Mouse (Mus musculus) adrenal gland, adult 2 months (tissue): ENCODE data around the gene Afap1l2. TPM values are rescaled to one million over a fixed set of nuclear protein-coding genes. Genes with fewer than 3 reads are reported as not detected.

Source experiments
- DNase-seq: peaks from one replicate; pipeline ENCODE4 v3.0.0; 2021
- long read RNA-seq: library from polyadenylated mRNA; stranded (forward); transcript quantifications from one replicate; pipeline ENCODE4 v2.0.0, GENCODE M21; 2021
- polyA plus RNA-seq: library from polyadenylated mRNA; depleted of rRNA; stranded (reverse); fragments of >200 nt; gene quantifications from 2 replicates; pipeline ENCODE4 v1.2.3, GENCODE M21; 2012; rRNA removed
- total RNA-seq, 2 experiments: library from RNA; stranded (reverse); gene quantifications; 2 replicates each; pipeline ENCODE4 v1.2.3; 2021

Afap1l2 gene
- total RNA-seq (10 to 100 TPM; 22.7 to 29.7 TPM), polyA plus RNA-seq (4.5 and 5.6 TPM in 2 replicates)
- long read RNA-seq, transcript Afap1l2-201 (20 exons, 3,597 nt), result minor isoform, 5 of 31 reads
- long read RNA-seq, transcript Afap1l2-202 (19 exons, 3,531 nt), result major isoform, 19 of 31 reads
- long read RNA-seq, partial matches to known transcripts, result 3 of 31 reads
- long read RNA-seq, other reads (novel, unspliced or antisense), result 4 of 31 reads

DNA sequence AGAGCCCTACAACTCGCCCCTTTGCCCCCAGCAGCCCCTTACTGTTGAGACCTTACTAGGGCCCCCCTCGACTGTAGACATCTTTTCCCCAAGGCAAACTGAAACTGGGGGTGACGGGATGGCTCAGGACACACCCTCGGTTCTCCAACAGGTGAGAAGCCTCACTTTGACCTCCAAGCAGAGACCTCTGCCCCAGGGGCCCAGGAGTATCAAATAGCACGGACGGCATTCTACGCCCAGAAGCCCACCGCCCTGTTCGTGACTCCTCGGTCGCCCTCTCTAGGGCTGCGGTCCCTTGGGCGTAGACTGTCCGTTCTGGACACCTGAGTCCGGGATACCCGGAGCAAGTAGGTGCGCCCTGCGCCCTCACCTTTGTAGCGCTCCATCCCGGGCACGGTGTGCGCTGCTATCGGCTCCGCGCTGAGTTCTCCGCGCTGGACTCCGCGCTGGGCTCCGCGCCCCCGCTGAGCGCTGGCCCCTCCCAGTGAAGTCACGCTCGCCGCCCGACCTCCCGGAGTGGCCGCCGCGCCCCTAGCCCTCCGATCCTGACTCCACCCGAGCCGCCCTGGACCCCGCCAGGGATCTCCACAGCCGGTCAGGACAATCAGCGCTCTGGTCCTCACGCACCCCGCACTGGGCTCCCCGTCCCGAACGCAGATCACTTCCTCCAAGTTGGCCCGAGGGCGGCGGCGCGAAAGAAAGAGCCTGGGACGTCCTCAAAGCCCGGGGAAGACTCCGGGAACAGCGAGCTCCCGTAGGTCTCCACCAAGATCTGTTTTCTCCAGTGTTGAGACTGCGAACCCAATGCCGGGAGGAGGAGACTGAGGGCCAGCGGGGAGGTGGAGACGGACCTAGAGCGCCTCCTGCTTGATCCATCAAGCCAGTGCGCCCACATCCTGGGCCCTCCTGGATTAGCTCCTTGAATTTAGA lies at the start of gene Afap1l2:
TSS of gene Afap1l2 (minus strand) at position 448 of the 930 bp plus-strand sequence.
- peak; percentile 84 for DNase-seq

DNA sequence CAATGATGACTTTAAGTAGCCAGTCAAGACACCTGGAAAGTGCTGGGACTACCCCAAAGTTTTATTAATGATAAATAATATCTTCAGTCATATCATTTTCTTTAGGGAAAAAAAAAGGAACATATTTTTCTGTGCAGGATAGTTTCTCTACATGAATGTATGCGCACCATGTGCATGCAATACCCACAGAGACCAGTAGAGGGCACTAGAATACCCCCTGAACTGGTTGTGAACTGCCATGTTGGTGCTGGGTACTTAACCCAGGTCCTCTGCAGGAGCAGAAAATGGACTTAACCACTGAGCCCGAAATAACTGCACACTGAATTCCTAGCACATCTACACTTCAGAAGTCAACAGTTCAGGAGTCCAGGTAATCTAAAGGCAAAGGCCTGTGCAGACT lies 49.5 kb upstream of the Afap1l2 start:
- no peak for DNase-seq

DNA sequence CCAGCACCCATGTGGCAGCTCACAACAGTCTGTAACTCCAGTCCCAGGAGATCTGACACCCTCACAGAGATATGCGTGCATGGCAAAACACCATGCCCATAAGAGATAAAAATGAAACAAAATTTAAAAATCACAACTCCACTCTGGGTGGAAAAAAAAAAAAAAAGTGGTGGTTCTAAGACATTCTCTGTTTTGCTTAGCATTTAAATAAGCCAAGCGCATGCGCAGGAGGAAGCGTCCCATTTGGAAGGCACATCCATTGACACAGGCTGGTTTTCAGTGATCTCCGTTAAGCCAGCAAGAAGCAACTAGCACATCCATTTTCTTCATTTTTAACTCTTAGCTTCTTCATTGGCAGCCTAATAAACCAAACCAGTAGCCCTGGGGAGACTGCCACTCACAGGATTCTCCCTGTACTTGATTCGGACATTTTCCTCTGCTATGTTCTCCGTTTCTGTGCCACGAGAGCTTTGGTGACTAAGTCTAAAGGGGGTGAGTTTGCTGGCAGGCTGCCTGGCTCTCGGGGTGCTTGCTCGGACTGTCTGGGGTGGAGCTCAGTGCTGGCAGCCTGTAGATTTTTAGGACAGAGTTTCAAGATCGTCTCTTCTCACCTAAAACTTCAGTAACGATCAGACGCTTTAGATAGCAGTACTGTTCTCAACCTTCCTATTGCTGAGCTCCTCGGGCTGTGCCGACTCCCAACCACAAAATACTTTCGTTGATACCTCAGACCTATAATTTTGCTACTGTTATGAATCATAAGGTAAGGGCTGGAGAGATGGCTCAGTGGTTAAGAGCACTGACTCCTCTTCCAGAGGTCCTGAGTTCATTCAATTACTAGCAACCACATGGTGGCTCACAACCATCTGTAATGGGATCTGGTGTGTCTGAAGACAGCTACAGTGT lies 47.4 kb upstream of the Afap1l2 start:
- peak; percentile 82 for DNase-seq

DNA sequence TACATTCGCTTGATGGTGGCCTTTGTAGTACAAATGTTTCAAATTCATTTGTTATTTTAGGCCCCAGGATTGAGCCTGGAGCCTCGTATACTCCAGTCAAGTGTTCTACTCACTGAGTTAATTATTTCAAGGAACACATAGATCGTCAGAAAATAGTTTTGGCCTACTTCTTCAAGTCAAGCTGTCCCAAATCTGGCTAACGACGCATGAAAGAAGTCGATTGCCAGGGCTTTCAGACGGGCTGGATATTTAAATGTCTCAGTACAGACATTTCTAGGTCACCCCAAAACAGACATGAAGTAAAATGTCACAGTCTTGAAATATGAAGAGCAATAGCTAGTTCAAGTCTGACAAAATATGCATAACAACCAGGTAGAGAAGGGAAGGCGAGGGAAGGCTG lies 44.9 kb upstream of the Afap1l2 start:
- no peak for DNase-seq

DNA sequence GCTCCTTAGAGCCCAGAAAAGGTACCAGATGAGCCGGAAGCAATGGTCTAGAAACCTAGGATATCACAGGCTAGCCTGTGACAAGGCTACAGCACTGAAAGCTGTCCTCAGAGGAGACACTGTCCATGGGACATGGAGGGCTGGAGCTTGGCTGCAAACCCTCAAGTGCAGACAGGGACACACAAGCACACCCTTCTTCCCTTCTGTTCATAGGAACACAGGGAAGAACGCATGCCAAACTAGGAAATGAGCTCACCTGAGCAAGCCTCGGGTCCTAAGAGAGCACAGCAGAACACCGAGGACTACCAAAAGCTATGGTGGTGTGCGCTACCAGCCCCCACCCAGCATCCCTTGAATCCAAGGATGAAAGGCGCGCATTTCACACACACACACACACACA lies 44.0 kb upstream of the Afap1l2 start:
- DNase-seq, result no peak

DNA sequence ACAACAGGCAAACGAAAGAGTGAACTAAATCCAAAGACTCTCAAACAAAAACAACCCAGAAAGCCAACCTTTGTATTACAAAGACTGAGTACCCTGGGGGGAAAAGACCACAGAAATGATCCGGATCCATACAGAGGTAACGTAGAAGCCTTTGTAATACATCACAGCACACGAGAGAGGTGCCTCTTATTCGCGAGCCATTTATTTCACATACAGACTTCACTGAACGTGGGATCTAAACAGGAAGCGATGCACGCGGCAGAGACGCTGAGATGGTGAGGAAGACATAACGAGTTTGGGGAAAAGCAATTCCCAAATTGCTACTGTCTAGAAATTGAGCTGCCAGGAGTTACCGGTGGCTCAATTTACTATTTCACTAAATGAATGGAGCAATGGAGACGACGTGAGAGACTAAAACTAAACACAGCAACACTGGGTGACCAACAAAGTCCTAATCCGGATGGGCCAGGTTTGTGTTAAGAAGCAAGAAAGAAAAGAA lies 41.6 kb upstream of the Afap1l2 start:
- DNase-seq, result no peak

DNA sequence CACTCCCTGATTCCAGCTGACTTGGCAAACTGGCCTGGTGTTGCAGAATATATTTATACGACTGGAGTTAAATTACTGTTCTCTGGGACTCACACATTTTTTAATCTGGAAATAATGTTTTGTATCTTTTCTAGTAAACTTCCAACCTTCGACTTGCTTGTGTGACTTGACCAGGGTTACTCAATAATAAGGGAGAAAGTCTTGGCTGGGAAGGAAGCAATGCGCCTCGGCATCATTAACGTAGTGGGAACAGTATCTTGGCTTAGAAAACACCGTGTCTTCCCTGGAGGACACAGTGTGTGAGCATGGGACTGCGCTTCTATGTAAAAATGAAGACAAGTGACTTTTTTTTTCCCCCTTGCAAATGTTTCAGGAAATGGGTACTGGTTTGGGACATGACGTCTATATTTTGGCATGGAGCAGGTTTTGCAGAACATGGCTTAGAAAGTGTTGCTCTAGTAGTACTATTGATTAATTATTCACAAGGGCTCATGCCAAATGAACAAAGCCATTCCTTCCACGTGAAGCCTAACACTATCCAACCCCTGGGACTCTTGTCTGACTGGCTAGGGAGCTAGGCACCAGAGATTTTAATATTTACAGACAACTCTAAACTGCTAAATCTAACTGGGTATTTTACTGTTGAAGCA lies 39.8 kb upstream of the Afap1l2 start:
- DNase-seq, result no peak

DNA sequence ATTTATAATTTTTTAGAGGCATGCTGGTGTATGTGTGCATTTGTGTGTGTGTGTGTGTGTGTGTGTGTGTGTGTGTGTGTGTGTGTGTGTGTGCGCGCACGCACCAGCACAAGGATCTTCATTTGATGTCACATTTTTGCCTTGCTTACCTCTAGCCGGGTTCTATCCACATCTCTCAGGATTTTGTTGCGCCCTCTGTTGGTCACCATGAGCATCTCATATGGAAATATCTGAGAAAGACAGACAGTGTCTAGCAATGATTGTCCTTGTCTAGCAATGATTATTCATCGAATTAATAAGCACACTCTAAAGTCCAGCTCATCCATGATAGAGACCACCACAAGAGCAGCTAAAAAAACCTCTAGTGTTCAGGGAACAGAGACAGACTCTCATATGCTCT lies 31.2 kb upstream of the Afap1l2 start:
- DNase-seq, result no peak

DNA sequence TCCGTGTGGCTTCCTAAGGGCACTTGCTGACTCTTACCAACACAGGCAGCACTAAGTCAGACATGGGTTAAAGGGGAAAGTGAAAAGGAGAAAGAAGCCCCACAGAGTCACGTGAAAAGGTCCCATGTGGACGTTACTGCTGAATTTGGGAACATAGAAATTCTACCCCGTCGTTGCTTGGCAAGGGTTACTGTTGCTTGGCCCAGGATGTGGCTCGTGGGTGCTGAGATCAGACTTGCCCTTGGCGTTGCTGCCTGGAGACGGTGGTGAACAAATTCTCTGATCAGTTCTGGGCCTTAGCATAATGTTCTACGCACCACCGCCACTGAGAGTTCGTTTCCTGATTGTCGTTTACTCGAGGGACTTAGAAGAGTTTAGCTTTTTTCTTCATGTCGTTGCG lies 28.8 kb upstream of the Afap1l2 start:
- DNase-seq, result no peak

DNA sequence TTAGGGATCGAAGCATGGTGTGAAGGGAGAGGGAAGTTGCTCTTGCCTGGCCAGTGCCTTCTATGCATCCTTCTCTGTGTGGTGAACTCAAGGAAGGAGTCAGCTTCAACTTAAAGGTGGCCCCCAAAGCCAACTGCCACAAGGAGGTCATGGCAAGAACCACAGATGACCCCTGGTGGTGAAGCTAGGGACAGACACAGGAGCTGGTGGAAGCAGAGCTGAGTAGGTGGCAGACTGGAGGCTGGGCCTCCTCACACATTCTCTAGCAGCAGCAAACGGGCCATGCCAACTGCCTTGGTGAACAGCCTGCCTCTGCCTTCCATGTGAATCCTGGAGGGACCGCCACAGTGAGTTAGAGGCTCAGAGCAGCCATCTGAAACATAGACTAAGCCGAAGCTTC lies 23.6 kb upstream of the Afap1l2 start:
- DNase-seq, result peak; percentile 69

DNA sequence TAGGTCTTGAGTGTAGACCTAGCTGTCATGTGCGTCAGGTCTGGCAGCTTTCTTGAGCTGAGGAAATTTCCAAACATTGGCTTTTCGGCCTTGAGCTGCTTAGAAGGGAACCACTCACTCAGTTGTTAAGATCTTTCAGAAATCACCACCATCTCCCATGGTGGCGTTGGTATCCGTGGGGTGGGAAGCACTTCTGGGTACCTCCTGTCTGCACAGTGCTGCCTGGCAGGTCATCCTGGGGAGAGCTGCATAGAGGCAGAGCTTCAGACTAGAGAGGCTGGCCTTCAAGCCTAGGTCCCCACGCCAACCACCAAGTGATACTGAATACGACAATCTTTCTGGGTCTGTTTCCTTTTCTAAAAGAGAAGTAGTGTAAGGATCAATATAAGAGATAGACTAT lies 21.4 kb upstream of the Afap1l2 start:
- no peak for DNase-seq

DNA sequence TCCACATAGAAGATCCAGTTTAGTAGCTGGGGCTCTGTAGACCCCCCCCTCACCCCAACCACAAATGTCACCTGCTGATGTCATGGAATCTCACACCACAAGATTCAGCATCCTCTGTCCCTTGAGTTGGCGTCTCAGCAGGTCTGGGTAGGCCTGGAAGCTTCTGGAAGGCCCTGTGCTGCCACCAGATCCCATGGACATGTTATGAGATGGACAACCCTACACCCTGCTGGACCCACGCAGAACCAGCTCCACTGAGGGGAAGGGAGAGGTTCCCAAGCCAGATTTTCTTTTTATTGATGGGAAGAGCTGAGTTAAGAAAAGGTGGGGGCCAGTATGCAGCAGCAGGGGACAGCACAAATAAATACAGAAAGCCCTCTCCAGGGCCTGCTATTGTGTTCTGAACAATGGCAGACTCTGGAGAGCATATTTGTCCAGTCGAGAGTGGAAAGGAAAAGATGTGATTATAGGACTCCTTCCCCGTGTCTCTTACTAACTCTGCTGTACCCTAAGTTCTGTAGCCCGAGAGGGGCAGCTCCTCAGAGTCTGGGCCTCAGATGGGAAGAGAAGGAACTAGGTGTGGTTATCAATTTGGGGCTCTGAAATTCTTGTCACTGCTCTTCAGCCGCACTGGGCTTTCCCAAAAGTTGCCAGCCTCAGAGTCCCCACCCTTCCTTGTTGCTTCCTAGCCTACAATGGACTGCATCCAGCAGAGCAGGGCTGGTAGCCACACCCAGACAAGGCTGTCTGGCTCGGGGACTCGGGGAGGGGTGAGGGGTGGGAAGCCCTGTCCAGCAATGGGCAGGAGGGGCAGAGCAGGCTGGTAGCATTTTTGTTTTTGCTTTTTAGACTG lies 20.5 kb upstream of the Afap1l2 start:
- no peak for DNase-seq

DNA sequence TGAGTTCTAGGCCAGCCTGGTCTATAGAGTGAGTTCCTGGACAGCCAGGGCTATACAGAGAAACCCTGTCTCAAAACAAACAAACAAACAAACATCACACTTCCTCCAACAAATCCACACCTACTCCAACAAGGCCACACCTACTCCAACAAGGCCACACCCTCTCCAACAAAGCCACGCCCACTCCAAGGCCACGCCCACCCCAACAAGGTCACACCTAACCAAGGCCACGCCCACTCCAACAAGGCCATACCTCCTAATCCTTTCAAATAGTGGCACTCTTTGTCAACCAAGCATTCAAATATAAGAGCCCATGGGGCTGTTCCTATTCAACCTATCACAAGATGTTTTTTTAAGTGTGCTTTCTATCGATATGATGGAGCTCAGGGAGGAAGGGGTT lies 18.5 kb upstream of the Afap1l2 start:
- DNase-seq, result no peak

DNA sequence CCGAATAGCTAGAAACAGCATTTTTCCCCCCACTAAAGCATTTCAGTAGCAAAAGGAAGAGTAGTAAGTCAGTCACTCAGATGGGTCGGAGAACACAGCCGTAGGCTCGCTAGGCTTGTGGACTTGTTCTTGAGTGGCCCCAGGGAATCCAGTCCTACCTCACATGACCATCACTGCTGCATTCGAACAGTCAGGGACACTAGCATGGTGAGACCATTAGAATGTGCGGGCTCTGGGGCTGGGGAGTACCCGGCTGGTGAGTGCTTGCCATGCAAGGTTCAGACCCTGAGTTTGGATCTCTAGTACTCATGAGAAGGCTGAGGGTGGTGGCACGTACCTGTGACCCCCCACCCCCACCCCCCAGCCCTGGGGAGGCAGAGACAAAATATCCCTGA lies 9.8 kb upstream of the Afap1l2 start:
- no peak for DNase-seq

DNA sequence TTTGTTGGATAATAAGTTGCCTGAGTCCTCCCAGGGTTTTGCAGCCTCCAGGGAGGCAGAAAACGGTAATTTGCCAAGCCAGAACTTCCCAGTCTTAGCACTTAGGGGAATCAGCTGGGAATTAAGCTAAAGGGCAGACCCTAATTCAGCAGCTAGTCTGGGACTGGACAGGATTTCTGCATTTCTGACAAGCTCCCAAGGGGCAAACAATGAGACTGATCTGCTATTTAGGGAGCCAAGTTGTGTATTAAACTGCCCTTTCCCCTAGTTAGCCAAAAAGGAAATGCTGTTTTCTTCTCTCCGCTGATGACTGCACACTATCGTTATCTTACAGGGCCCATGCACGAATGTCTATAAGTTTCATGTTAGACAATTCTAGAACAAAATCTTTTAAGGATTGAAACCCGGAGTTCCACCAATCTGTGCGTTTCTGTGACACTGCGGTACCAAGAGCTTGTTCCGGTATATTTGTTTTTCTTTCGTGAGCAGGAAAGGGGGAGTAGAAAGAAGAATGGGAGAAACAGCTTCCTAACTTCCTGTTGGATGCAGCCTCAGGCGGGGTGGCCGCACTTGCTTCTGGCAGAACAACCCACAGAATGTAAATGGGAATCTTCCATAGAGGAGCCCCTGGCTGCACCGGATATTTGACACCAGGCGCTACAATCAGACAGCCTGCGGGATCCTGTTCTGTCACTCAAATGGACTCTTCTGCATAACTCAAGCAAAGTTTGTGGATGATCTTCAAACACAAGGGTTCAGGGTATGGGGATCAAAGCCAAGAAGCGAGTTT lies 9.2 kb upstream of the Afap1l2 start:
- DNase-seq, result no peak

DNA sequence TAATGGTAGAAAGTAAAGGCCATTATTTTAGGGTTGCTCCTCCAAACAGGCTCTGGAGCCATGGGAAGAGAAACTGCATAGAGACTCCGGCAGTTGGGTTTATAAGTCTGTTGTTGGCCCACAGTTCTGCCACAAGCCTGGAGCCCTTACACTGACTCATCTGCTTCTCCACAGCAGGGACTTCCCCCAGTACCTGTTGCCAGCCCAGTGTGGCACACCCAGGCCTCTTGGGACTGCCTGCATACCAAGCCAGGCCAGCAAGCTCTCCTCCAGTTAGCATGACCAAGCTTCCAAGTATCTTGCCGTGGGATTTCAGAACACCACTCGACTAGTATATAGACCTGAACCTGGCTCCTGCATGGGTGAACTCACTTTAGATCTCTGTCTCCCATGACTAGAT lies 6.8 kb upstream of the Afap1l2 start:
- DNase-seq, result peak; percentile 52

DNA sequence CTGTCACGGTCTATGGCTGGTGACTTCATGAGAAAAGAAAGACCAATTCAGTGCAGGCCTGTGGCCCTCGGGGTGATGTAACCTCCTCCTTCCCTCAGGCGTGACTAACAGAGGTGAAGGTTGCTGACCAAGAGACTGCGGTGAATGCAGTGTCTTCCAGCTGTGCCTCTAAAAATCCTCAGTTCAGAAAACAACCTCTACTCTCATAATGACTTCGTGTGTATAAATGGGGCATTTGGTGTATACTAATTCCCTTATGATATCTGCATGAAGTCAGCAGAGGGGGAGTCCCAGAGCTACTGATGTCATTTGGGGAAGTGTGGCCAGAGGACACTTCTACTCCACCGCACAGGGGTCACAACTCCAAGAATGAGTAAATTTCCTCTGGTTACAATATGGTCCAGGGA lies 5.2 kb upstream of the Afap1l2 start:
- DNase-seq, result peak; percentile 81

DNA sequence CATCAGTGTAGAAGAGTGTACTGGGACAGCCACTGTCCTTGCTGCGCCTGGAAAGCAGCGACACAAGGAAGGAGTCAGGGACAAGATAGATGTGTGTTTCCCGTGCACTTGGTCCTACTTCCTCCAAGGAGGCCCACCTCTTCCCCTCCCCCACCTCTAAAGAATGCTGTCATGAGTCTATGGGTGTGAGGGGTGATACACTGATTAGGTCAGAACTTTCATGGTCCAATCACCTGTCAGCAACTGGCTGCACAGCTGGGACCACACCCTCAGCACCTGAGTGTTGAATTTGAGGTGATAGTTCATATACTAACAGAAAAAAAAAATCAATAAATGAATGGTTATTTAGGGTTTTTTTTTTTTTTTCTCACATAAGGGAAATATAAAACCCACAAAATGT lies 4.0 kb upstream of the Afap1l2 start:
- DNase-seq, result no peak

DNA sequence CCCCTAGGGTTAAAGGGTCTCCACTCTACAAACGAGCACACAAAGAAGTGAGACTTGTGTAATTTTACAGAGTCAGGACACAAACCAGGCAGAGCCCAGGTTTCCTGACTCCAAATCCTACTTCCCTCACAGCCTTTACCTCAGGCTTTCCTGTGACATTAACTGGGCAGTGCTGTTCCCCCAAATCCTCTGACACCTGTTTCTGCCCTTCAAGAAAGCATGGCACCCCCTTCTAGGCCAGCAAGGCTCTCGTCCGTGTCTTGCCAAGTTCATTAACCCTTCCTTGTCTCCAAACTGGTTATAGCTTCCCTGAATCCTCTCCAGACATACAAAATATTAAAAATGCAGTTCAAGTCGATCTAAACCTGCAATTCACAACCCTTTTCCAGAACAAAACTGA lies 2.0 kb upstream of the Afap1l2 start:
- no peak for DNase-seq

DNA sequence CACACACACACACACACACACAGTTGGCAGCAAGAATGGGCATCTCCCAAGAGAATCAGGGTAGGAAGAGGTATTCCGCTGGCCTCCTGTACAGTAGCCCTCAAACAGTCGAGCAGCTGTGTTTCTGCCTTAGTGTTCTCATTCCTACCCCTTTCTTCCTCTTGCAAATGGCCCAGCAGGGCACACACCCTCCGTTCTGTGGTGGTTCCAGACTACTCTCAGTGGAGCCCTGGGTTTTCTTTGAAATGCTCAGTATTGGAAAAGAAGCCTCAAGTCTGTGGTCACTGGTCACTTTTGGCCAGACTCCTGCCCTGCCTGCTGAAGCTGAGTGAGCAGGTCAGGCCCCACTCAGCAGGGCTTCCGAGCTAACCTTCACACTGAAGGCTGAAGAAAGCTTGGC lies 1.6 kb upstream of the Afap1l2 start:
- DNase-seq, result no peak
